Mouse (Mus musculus): ENCODE measurements at regions not wholly inside any gene's neighbourhood (a gene's known extent, or its start where the extent isn't known, plus 50 kb on each side); places are given as distances from the start of the nearest gene placed in this dataset.

- H3K9me3 ChIP-seq: no peaks in the 10 kb centered on the region
- 52% methylated on average over 7 of the region's 7 CpGs for WGBS
- H3K9ac ChIP-seq (replicated peaks): 0 out of 2 replicates have a peak overlapping the region, but pooled peaks have one; percentile 8
- peaks cover 19% of the 10 kb centered on the region for H3K4me1 ChIP-seq (replicated peaks)
- no peaks in the 10 kb centered on the region for H3K36me3 ChIP-seq
- no peak for ATAC-seq (ENCODE audit: insufficient number of reproducible peaks, insufficient read depth, low FRiP score, low TSS enrichment, low read depth)
- H3K4me3 ChIP-seq (replicated peaks): no peak overlapping the region
- H3K27ac ChIP-seq: peak overlapping the region; percentile 59
- peaks cover 17% of the 10 kb centered on the region; the same call in 1 of the 2 replicates for H3K27me3 ChIP-seq
- no peak overlapping the region for H3K4me2 ChIP-seq
These were observed 178.7 kb upstream of the Gm4791 start for GRCm38 (mm10) chr9:46819808-46820207.

DNA sequence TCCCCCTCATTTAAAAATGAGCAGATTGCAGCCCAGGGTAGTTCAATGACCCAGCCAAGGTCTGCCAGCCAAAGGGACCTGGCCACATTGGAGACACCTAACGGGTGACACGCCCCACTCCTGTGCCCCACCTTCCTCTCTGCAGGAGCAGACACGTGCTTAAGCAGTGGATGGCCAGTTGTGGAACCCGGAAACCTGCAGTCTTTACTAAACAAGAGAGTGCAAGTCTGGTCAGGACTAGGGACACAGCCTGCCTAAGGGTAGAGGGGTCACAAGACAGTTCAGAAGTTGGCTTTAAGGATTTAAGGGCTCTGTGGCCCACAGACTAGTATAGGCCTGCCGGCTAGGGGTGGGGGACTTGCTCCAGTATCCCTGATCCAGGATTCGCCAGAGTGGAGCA is 179.2 kb upstream of the Gm4791 start:
- ATAC-seq (ENCODE audit: insufficient number of reproducible peaks, insufficient read depth, low FRiP score, low TSS enrichment, low read depth): 0 out of 2 replicates have a peak, but pooled peaks have one; percentile 37
- H3K4me1 ChIP-seq (replicated peaks): peaks cover 24% of the 10 kb centered on the region
- H3K27me3 ChIP-seq: peaks cover 20% of the 10 kb centered on the region
- no peak overlapping the region for H3K4me2 ChIP-seq
- WGBS: 48% methylated on average over 6 of the region's 6 CpGs
- H3K9ac ChIP-seq (replicated peaks): 0 out of 2 replicates have a peak overlapping the region, but pooled peaks have one; percentile 8
- H3K4me3 ChIP-seq (replicated peaks): no peak overlapping the region
- H3K9me3 ChIP-seq: no peaks in the 10 kb centered on the region
- H3K27ac ChIP-seq: peak overlapping the region; percentile 59
- no peaks in the 10 kb centered on the region for H3K36me3 ChIP-seq

DNA sequence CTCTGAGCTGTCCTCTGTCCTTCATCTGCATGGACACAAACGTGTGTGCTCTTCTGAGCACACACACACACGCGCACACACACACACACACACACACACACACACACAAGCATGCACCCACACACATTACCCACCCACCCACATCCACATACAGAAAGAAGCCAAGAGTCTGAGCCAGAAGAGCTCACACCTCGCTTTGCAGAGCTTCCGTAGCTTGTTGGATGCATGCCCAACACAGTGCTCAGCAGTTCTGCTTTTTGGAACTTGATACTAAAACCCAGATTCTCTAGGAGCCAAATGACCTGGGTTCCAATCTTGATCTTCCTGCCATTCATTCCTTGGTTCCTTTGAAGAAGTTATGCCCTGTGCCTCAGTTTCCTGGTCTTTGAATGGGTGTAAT is 182.4 kb upstream of the Gm4791 start:
- H3K4me1 ChIP-seq (replicated peaks): peaks cover 27% of the 10 kb centered on the region
- 90% methylated on average over 5 of the region's 5 CpGs for WGBS
- H3K9ac ChIP-seq (replicated peaks): no peak overlapping the region
- H3K4me2 ChIP-seq: no peak overlapping the region
- no peak for ATAC-seq (ENCODE audit: insufficient number of reproducible peaks, insufficient read depth, low FRiP score, low TSS enrichment, low read depth)
- peaks cover 52% of the 10 kb centered on the region for H3K27me3 ChIP-seq
- H3K36me3 ChIP-seq: no peaks in the 10 kb centered on the region
- H3K9me3 ChIP-seq: no peaks in the 10 kb centered on the region
- H3K4me3 ChIP-seq (replicated peaks): no peak overlapping the region
- no peak overlapping the region for H3K27ac ChIP-seq

- peak overlapping the region; percentile 31 for H3K4me3 ChIP-seq (replicated peaks)
- peak; percentile 81 for ATAC-seq (ENCODE audit: insufficient number of reproducible peaks, insufficient read depth, low FRiP score, low TSS enrichment, low read depth)
These were observed 183.9 kb upstream of the Gm4791 start for GRCm38 (mm10) chr9:46814478-46815241.

GRCm38 (mm10) chr9:46810266-46810665 is 188.3 kb upstream of the Gm4791 start:
- Histone ChIP-seq H3K9me3 (no peaks in the 10 kb centered on the region), H3K27me3 (peaks cover 59% of the 10 kb centered on the region)
- WGBS: 85% methylated on average over 7 of the region's 7 CpGs

More at GRCm38 (mm10) chr9:46814478-46815241, 183.9 kb upstream of the Gm4791 start:
- H3K27me3 ChIP-seq: peaks cover 66% of the 10 kb centered on the region
- H3K9me3 ChIP-seq: no peaks in the 10 kb centered on the region
- peak overlapping the region; percentile 56 for H3K4me2 ChIP-seq
- H3K27ac ChIP-seq: no peak overlapping the region
- WGBS: 7% methylated on average over 22 of the region's 22 CpGs
- H3K36me3 ChIP-seq: no peaks in the 10 kb centered on the region
- 0 out of 2 replicates have a peak overlapping the region, but pooled peaks have one; percentile 13 for H3K9ac ChIP-seq (replicated peaks)
- peaks cover 20% of the 10 kb centered on the region for H3K4me1 ChIP-seq (replicated peaks)

GRCm38 (mm10) chr9:46795446-46795845 is 203.1 kb upstream of the Gm4791 start:
- no peaks in the 10 kb centered on the region for H3K27me3 ChIP-seq
- H3K9ac ChIP-seq (replicated peaks): no peak overlapping the region
- no peaks in the 10 kb centered on the region for H3K4me1 ChIP-seq (replicated peaks)
- no peak overlapping the region for H3K4me2 ChIP-seq
- H3K4me3 ChIP-seq (replicated peaks): no peak overlapping the region
- H3K9me3 ChIP-seq: no peaks in the 10 kb centered on the region
- ATAC-seq (ENCODE audit: insufficient number of reproducible peaks, insufficient read depth, low FRiP score, low TSS enrichment, low read depth): no peak
- no peak overlapping the region for H3K27ac ChIP-seq
- WGBS: 71% methylated on average over 11 of the region's 11 CpGs
- H3K36me3 ChIP-seq: no peaks in the 10 kb centered on the region

More at GRCm38 (mm10) chr9:46810266-46810665, 188.3 kb upstream of the Gm4791 start:
- no peak for ATAC-seq (ENCODE audit: insufficient number of reproducible peaks, insufficient read depth, low FRiP score, low TSS enrichment, low read depth)
- Histone ChIP-seq H3K9ac (replicated peaks) (no peak overlapping the region), H3K4me2 (no peak overlapping the region), H3K4me1 (replicated peaks) (peaks cover 12% of the 10 kb centered on the region), H3K36me3 (no peaks in the 10 kb centered on the region), H3K4me3 (replicated peaks) (no peak overlapping the region), H3K27ac (no peak overlapping the region)

DNA sequence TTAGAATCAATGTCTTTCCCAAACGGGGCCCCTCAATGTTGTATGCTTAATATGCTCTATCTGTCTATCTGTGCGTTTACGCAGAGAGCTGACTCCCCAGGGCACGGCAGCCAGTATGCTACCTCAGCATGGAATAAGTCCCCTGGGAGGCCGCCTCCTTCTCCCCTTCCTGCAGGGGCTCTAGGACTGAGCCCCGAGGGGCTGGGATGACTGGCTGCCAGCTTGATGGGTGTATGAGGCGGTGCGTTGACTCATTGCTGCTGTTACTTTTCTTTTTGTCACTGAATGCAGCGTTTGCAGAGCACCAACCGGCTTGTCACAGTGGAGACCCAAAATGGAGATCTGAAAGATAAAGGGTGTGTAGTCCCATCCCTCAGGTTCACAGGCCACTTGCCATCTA is 209.5 kb upstream of the Gm4791 start:
- Histone ChIP-seq H3K27ac (no peak overlapping the region), H3K4me3 (replicated peaks) (no peak overlapping the region), H3K4me1 (replicated peaks) (no peaks in the 10 kb centered on the region), H3K9me3 (no peaks in the 10 kb centered on the region), H3K9ac (replicated peaks) (no peak overlapping the region), H3K4me2 (no peak overlapping the region), H3K36me3 (no peaks in the 10 kb centered on the region), H3K27me3 (no peaks in the 10 kb centered on the region)
- 82% methylated on average over 10 of the region's 10 CpGs for WGBS
- no peak for ATAC-seq (ENCODE audit: insufficient number of reproducible peaks, insufficient read depth, low FRiP score, low TSS enrichment, low read depth)

DNA sequence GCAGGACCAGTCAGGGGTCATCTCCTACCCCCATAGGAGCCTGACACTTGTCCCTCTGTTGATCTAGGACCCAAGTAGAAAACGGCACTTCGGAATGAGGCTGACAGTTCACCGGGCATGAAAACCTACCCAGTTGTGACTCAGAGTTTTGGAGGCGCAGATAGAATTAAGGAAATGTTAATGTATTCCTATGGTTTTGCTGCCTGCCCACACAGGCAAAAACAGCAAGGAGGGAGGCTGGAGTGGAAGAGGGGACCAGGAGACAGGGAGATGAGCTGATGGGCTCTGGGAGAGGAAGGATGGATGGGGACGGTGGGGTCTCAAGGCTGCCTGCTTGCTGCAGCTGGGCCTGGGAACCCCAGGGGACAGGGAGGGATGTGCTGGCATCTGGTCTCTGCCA is 210.1 kb upstream of the Gm4791 start:
- ATAC-seq (ENCODE audit: insufficient number of reproducible peaks, insufficient read depth, low FRiP score, low TSS enrichment, low read depth): no peak
- no peak overlapping the region for H3K4me3 ChIP-seq (replicated peaks)
- WGBS: 88% methylated on average over 5 of the region's 5 CpGs
- no peak overlapping the region for H3K4me2 ChIP-seq
- H3K27ac ChIP-seq: no peak overlapping the region
- no peaks in the 10 kb centered on the region for H3K36me3 ChIP-seq
- H3K4me1 ChIP-seq (replicated peaks): no peaks in the 10 kb centered on the region
- no peak overlapping the region for H3K9ac ChIP-seq (replicated peaks)
- H3K9me3 ChIP-seq: no peaks in the 10 kb centered on the region
- H3K27me3 ChIP-seq: no peaks in the 10 kb centered on the region

DNA sequence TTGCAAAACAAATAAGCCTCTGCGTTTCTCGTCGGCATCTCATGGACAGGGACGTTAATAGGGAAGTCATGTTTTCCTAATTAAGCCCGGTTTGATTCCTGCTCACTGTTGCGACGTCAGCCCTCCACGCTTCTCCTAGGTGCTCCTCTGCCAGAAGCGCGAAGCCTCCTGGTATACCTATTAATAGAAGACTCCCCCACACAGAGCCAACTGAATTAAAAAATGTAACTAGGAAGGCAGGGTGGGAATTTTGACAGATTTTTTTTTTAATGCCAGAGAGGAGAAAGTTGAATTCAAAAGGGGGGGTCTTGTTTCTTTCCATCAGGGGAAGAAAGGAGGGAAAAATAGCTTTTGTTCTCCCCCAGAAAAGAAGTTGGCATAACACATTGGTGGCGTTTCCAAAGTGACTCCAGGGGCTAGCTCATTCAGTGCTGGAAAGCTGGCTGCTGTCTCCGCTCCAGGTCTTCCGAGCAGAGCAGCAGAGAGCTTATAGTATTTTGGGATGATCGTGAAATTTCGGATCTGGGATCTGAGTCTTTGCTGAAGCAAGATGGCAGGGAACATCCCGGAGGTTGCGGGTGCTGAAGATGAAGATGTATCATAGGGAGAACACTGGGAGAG is 214.1 kb upstream of the Gm4791 start:
- H3K36me3 ChIP-seq: no peaks in the 10 kb centered on the region
- H3K9me3 ChIP-seq: no peaks in the 10 kb centered on the region
- no peak overlapping the region for H3K27ac ChIP-seq
- ATAC-seq (ENCODE audit: insufficient number of reproducible peaks, insufficient read depth, low FRiP score, low TSS enrichment, low read depth): no peak
- no peak overlapping the region for H3K4me3 ChIP-seq (replicated peaks)
- no peak overlapping the region for H3K9ac ChIP-seq (replicated peaks)
- H3K27me3 ChIP-seq: 0 out of 2 replicates have a peak, but pooled peaks cover 4% of the 10 kb centered on the region
- H3K4me2 ChIP-seq: no peak overlapping the region
- 72% methylated on average over 17 of the region's 17 CpGs for WGBS
- no peaks in the 10 kb centered on the region for H3K4me1 ChIP-seq (replicated peaks)

GRCm38 (mm10) chr9:46783597-46784354 is 214.8 kb upstream of the Gm4791 start:
- ATAC-seq (ENCODE audit: insufficient number of reproducible peaks, insufficient read depth, low FRiP score, low TSS enrichment, low read depth): no peak
- H3K4me1 ChIP-seq (replicated peaks): no peaks in the 10 kb centered on the region
- WGBS: 86% methylated on average over 12 of the region's 12 CpGs
- H3K9ac ChIP-seq (replicated peaks): no peak overlapping the region
- H3K4me2 ChIP-seq: no peak overlapping the region
- no peak overlapping the region for H3K27ac ChIP-seq
- 0 out of 2 replicates have a peak, but pooled peaks cover 4% of the 10 kb centered on the region for H3K27me3 ChIP-seq
- H3K36me3 ChIP-seq: no peaks in the 10 kb centered on the region
- H3K4me3 ChIP-seq (replicated peaks): no peak overlapping the region
- H3K9me3 ChIP-seq: no peaks in the 10 kb centered on the region

GRCm38 (mm10) chr9:46781681-46782080 is 216.9 kb upstream of the Gm4791 start:
- Histone ChIP-seq H3K36me3 (no peaks in the 10 kb centered on the region), H3K9ac (replicated peaks) (no peak overlapping the region), H3K27ac (no peak overlapping the region), H3K4me3 (replicated peaks) (no peak overlapping the region), H3K9me3 (no peaks in the 10 kb centered on the region), H3K27me3 (0 out of 2 replicates have a peak, but pooled peaks cover 4% of the 10 kb centered on the region), H3K4me2 (no peak overlapping the region), H3K4me1 (replicated peaks) (no peaks in the 10 kb centered on the region)
- ATAC-seq (ENCODE audit: insufficient number of reproducible peaks, insufficient read depth, low FRiP score, low TSS enrichment, low read depth): no peak
- 69% methylated on average over 8 of the region's 8 CpGs for WGBS
